ENCODE assay signal across 9 mouse cellular contexts in the genomic region with DNA sequence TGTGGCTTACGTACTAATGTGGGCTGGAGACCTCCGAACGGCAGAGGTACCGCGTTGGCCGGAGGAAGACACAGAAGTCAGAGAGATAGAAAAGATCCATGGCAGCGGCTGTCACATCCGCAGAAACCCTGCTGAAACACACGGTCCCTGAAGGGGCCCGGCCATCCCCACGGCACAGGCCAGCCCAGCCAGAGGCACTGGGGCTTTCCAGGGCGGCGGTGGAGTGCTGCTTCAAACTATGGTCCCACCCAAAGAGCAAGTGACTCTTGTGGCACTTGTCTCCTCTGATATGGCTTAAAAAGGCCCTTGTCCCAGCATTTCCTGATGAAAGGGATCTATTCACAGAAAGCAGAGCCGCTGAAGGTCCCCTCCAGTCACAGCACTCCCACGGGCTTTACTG. TPM values are rescaled to one million over a fixed set of nuclear protein-coding genes. Genes with fewer than 3 reads are reported as not detected.
A peak's percentile ranks its signal among the peaks of the same experiment; 100 is the strongest.
DNase-seq lines count a peak whose midpoint lies in the region; ATAC-seq and TF ChIP-seq lines count a peak whose summit lies in the region.
"Had no signal": no experiment of that assay in that cellular context is flagged by ENCODE, and none has a peak within 500 bp of the region (broad histone marks: within the 10 kb centered on the region; RNA-seq: fewer than 3 reads in every experiment).

No protein-coding gene starts in this region.

- dilution Hi-C loops in CH12.LX (cut with MboI; ENCODE audit: extremely low pct_ligation_motif_present, extremely low pct_unique_long_range_greater_than_20kb, low sequenced_read_pairs) = no loop called here

- peak overlapping the region; percentile 34; the same call in 1 of the 2 replicates for H3K27ac ChIP-seq in CH12.LX (ENCODE audit: insufficient read depth, low read depth)
- H3K27ac ChIP-seq in heart, embryonic 16.5 days (ENCODE audit: low read length) = peak overlapping the region; percentile 54
- H3K27ac ChIP-seq in liver, postnatal 0 days (ENCODE audit: low read depth) = peak overlapping the region; percentile 89

- no peaks in the 10 kb centered on the region for H3K27me3 ChIP-seq in CH12.LX (replicated peaks)
- H3K27me3 ChIP-seq in heart, embryonic 16.5 days (ENCODE audit: control insufficient read depth, insufficient read depth, low read length) = no peaks in the 10 kb centered on the region
- no peaks in the 10 kb centered on the region for H3K27me3 ChIP-seq in liver, postnatal 0 days (ENCODE audit: insufficient read depth, low read length)

- TF ChIP-seq RAD21 in CH12.LX (IDR thresholded peaks at IDR 0.05; ENCODE audit: low read depth, low read length) = no peak

- no peak for TF ChIP-seq POLR2A in CH12.LX (IDR thresholded peaks at IDR 0.05; ENCODE audit: low read depth, low read length)

- no peak for ATAC-seq in heart, embryonic 16.5 days (replicated peaks; ENCODE audit: extremely low read depth, insufficient read depth, low FRiP score)
- no peak for ATAC-seq in liver, postnatal 0 days

- H3K4me2 ChIP-seq in CH12.LX (ENCODE audit: insufficient read depth, low read depth, poor library complexity, severe bottlenecking) = 0 out of 2 replicates have a peak overlapping the region, but pooled peaks have one; percentile 13
- peak overlapping the region; percentile 32; the same call in 1 of the 2 replicates for H3K4me2 ChIP-seq in heart, embryonic 16.5 days (ENCODE audit: low read depth, low read length)
- peak overlapping the region; percentile 62 for H3K4me2 ChIP-seq in liver, postnatal 0 days (ENCODE audit: low read depth, low read length)

- H3K79me2 ChIP-seq in CH12.LX (replicated peaks; ENCODE audit: control insufficient read depth, extremely low read depth, insufficient read depth, poor library complexity, severe bottlenecking) = no peaks in the 10 kb centered on the region

- H3K9me3 ChIP-seq in CH12.LX (replicated peaks; ENCODE audit: low read length) = no peaks in the 10 kb centered on the region
- no peaks in the 10 kb centered on the region for H3K9me3 ChIP-seq in heart, embryonic 16.5 days (replicated peaks; ENCODE audit: control insufficient read depth, low read length)
- H3K9me3 ChIP-seq in liver, postnatal 0 days (ENCODE audit: low read length) = no peaks in the 10 kb centered on the region

- no peak for TF ChIP-seq CTCF in CH12.LX (conservative IDR thresholded peaks at IDR 0.05 in 1 of 2, IDR thresholded peaks at IDR 0.05 in 1 of 2; ENCODE audit: low read depth in 2 of 2, low read length in 2 of 2)
- no peak for TF ChIP-seq CTCF in liver, postnatal 0 days (IDR thresholded peaks at IDR 0.05; ENCODE audit: low read depth)

- no peak overlapping the region for H3K4me3 ChIP-seq in CH12.LX (replicated peaks in 1 of 3; ENCODE audit: low read depth in 2 of 3, low read length in 2 of 3, poor library complexity in 1 of 3)
- H3K4me3 ChIP-seq in heart, embryonic 16.5 days (ENCODE audit: low read length) = no peak overlapping the region
- peak overlapping the region; percentile 35 for H3K4me3 ChIP-seq in liver, postnatal 0 days (ENCODE audit: low read depth, low read length)

- peak; percentile 92 for DNase-seq in heart, adult 11 months
- no peak for DNase-seq in heart, adult 18-20 months
- DNase-seq in CH12.LX (ENCODE audit: extremely low read depth) = no peak
- no peak for DNase-seq in liver, postnatal 0 days
- DNase-seq in cerebellum, postnatal 10 days = no peak
- no peak for DNase-seq in spleen, adult 12 weeks (ENCODE audit: low spot score)
- DNase-seq in urinary bladder, postnatal 4 days (ENCODE audit: low spot score in 2 of 2) = no peak

- peak overlapping the region; percentile 18; the same call in 1 of the 2 replicates for H3K9ac ChIP-seq in CH12.LX (ENCODE audit: insufficient read depth, low read depth)
- H3K9ac ChIP-seq in heart, embryonic 16.5 days (ENCODE audit: low read length) = peak overlapping the region; percentile 21; the same call in 1 of the 2 replicates
- peak overlapping the region; percentile 54 for H3K9ac ChIP-seq in liver, postnatal 0 days (replicated peaks)

- peaks cover 15 to 54% of the 10 kb centered on the region in 2 experiments for H3K4me1 ChIP-seq in CH12.LX (ENCODE audit: control insufficient read depth in 1 of 2, insufficient read depth in 2 of 2)
- H3K4me1 ChIP-seq in heart, embryonic 16.5 days (ENCODE audit: control insufficient read depth, insufficient read depth, low read length) = peaks cover 34% of the 10 kb centered on the region
- H3K4me1 ChIP-seq in liver, postnatal 0 days (ENCODE audit: insufficient read depth) = peaks cover 65% of the 10 kb centered on the region

- TF ChIP-seq EP300 in CH12.LX (IDR thresholded peaks at IDR 0.05; ENCODE audit: low read length) = no peak
- no peak for TF ChIP-seq EP300 in liver, postnatal 0 days (IDR thresholded peaks at IDR 0.05; ENCODE audit: low read depth)

- 22% methylated on average over 15 of the region's 15 CpGs for WGBS in heart, embryonic 16.5 days
- 76% methylated on average over 15 of the region's 15 CpGs for WGBS in liver, postnatal 0 days (ENCODE audit: insufficient replicate concordance)

- in situ Hi-C loops in CH12.LX (cut with MboI; ENCODE audit: low pct_ligation_motif_present, low pct_unique_long_range_greater_than_20kb, low sequenced_read_pairs) = loop anchor here (10.0 kb wide), 1 partner anchor 150 kb away; the partner anchor contains the start of gene Alkbh2

- H3K36me3 ChIP-seq in CH12.LX (replicated peaks in 1 of 2; ENCODE audit: control insufficient read depth in 1 of 2, insufficient read depth in 1 of 2, low read length in 1 of 2) = peaks cover 16 to 72% of the 10 kb centered on the region in 2 experiments
- peaks cover 1% of the 10 kb centered on the region; the same call in 1 of the 2 replicates for H3K36me3 ChIP-seq in heart, embryonic 16.5 days (ENCODE audit: control insufficient read depth, insufficient read depth)
- H3K36me3 ChIP-seq in liver, postnatal 0 days (replicated peaks; ENCODE audit: insufficient read depth, low read length) = peaks cover 9% of the 10 kb centered on the region

TF ChIP-seq in CH12.LX, 34 proteins besides CTCF, POLR2A, EP300 and RAD21:
- TF ChIP-seq UBTF (IDR thresholded peaks at IDR 0.05; ENCODE audit: low read depth, low read length) = peak; percentile 77; the same call in 1 of the 2 replicates
- TF ChIP-seq MAX (IDR thresholded peaks at IDR 0.05; ENCODE audit: low read length) = no peak

RNA-seq across cellular contexts. Expression of gene Ssh1, which starts 19.1 kb away (rescaled TPM):
- total RNA-seq in heart, adult 18-20 months (2021) = 10 to 100 TPM; 13.5 to 13.6 TPM
- 5.6 and 8.2 TPM in 2 replicates for total RNA-seq in CH12.LX (2012; rRNA removed)
- total RNA-seq in CH12.LX (2014; rRNA removed) = 2.3 and 3.0 TPM in 2 replicates
- polyA plus RNA-seq in CH12.LX (2012; ENCODE audit: insufficient read length, low read depth) = 8.1 and 8.9 TPM in 2 replicates
- polyA plus RNA-seq in heart, embryonic 16.5 days (2015; fragmentation: Nextera tagmentation; extraction: Ambion mirVana) = 8.6 and 9.1 TPM in 2 replicates
- polyA plus RNA-seq in liver, postnatal 0 days (2015; fragmentation: Nextera tagmentation; extraction: Ambion mirVana) = 3.7 and 4.3 TPM in 2 replicates

RNA-seq across cellular contexts. Expression of gene Dao, which starts 28.9 kb away (rescaled TPM):
- not detected for total RNA-seq in heart, adult 18-20 months (2021)
- total RNA-seq in CH12.LX (2012; rRNA removed) (0.97 and 1.4 TPM in 2 replicates), CH12.LX (2014; rRNA removed) (1.9 TPM in 2 replicates)
- 3.6 TPM in 2 replicates for polyA plus RNA-seq in CH12.LX (2012; ENCODE audit: insufficient read length, low read depth)
- not detected in 2 replicates for polyA plus RNA-seq in heart, embryonic 16.5 days (2015; fragmentation: Nextera tagmentation; extraction: Ambion mirVana)
- not detected in 2 replicates for polyA plus RNA-seq in liver, postnatal 0 days (2015; fragmentation: Nextera tagmentation; extraction: Ambion mirVana)
- polyA plus RNA-seq: C2C12 had no signal

Comparison
In these comparisons a context has a peak if more than half of its experiments do, and no peak if none do; other contexts are left out.
1. H3K27ac ChIP-seq: peak in every context shown above with its lines; median percentile 89 in liver, postnatal 0 days; 54 in heart, embryonic 16.5 days; 34 in CH12.LX.